Mouse (Mus musculus): ENCODE measurements at regions not wholly inside any gene's neighbourhood (a gene's known extent, or its start where the extent isn't known, plus 50 kb on each side); places are given as distances from the start of the nearest gene placed in this dataset.
A peak's percentile ranks its signal among the peaks of the same experiment; 100 is the strongest.

- Histone ChIP-seq H3K4me3 (ENCODE audit: low read depth, low read length) (no peak overlapping the region), H3K36me3 (ENCODE audit: control insufficient read depth, insufficient read depth, low read length) (no peaks in the 10 kb centered on the region), H3K4me1 (ENCODE audit: control insufficient read depth, insufficient read depth, low read length) (no peaks in the 10 kb centered on the region), H3K9me3 (replicated peaks; ENCODE audit: control insufficient read depth, low read length) (no peaks in the 10 kb centered on the region), H3K9ac (ENCODE audit: low read length) (no peak overlapping the region), H3K27ac (ENCODE audit: low read depth, low read length) (no peak overlapping the region), H3K4me2 (ENCODE audit: low read length) (no peak overlapping the region), H3K27me3 (replicated peaks; ENCODE audit: control insufficient read depth, insufficient read depth, low read length) (no peaks in the 10 kb centered on the region)
- 82% methylated on average over 1 of the region's 1 CpGs for WGBS
- DNase-seq (ENCODE audit: low spot score) (peak; percentile 19), ATAC-seq (no peak)
Measured at GRCm38 (mm10) chr12:13144739-13145138, 104.3 kb downstream of the Ddx1 start.

GRCm38 (mm10) chr12:13140636-13141035 is 108.4 kb downstream of the Ddx1 start:
- H3K9ac ChIP-seq (ENCODE audit: low read length): no peak overlapping the region
- no peaks in the 10 kb centered on the region for H3K36me3 ChIP-seq (ENCODE audit: control insufficient read depth, insufficient read depth, low read length)
- no peaks in the 10 kb centered on the region for H3K9me3 ChIP-seq (replicated peaks; ENCODE audit: control insufficient read depth, low read length)
- 94% methylated on average over 6 of the region's 6 CpGs for WGBS
- H3K27ac ChIP-seq (ENCODE audit: low read depth, low read length): no peak overlapping the region
- DNase-seq (ENCODE audit: low spot score): no peak
- no peak for ATAC-seq
- H3K4me1 ChIP-seq (ENCODE audit: control insufficient read depth, insufficient read depth, low read length): no peaks in the 10 kb centered on the region
- no peak overlapping the region for H3K4me3 ChIP-seq (ENCODE audit: low read depth, low read length)
- no peaks in the 10 kb centered on the region for H3K27me3 ChIP-seq (replicated peaks; ENCODE audit: control insufficient read depth, insufficient read depth, low read length)
- no peak overlapping the region for H3K4me2 ChIP-seq (ENCODE audit: low read length)

- no peak for DNase-seq (ENCODE audit: low spot score)
- no peaks in the 10 kb centered on the region for H3K9me3 ChIP-seq (replicated peaks; ENCODE audit: control insufficient read depth, low read length)
- no peaks in the 10 kb centered on the region for H3K27me3 ChIP-seq (replicated peaks; ENCODE audit: control insufficient read depth, insufficient read depth, low read length)
- H3K4me1 ChIP-seq (ENCODE audit: control insufficient read depth, insufficient read depth, low read length): no peaks in the 10 kb centered on the region
- no peaks in the 10 kb centered on the region for H3K36me3 ChIP-seq (ENCODE audit: control insufficient read depth, insufficient read depth, low read length)
- WGBS: 80% methylated on average over 5 of the region's 5 CpGs
- ATAC-seq: no peak
- no peak overlapping the region for H3K4me3 ChIP-seq (ENCODE audit: low read depth, low read length)
- no peak overlapping the region for H3K4me2 ChIP-seq (ENCODE audit: low read length)
- H3K9ac ChIP-seq (ENCODE audit: low read length): no peak overlapping the region
- no peak overlapping the region for H3K27ac ChIP-seq (ENCODE audit: low read depth, low read length)
Measured at GRCm38 (mm10) chr12:13139189-13139588, 109.8 kb downstream of the Ddx1 start.

GRCm38 (mm10) chr12:13134168-13134567 is 114.8 kb downstream of the Ddx1 start:
- H3K9ac ChIP-seq (ENCODE audit: low read length): no peak overlapping the region
- no peaks in the 10 kb centered on the region for H3K36me3 ChIP-seq (ENCODE audit: control insufficient read depth, insufficient read depth, low read length)
- H3K4me1 ChIP-seq (ENCODE audit: control insufficient read depth, insufficient read depth, low read length): no peaks in the 10 kb centered on the region
- no peaks in the 10 kb centered on the region for H3K27me3 ChIP-seq (replicated peaks; ENCODE audit: control insufficient read depth, insufficient read depth, low read length)
- ATAC-seq (no peak), DNase-seq (ENCODE audit: low spot score) (no peak)
- H3K27ac ChIP-seq (ENCODE audit: low read depth, low read length): no peak overlapping the region
- no peaks in the 10 kb centered on the region for H3K9me3 ChIP-seq (replicated peaks; ENCODE audit: control insufficient read depth, low read length)
- no peak overlapping the region for H3K4me2 ChIP-seq (ENCODE audit: low read length)
- WGBS: 95% methylated on average over 9 of the region's 10 CpGs
- no peak overlapping the region for H3K4me3 ChIP-seq (ENCODE audit: low read depth, low read length)

GRCm38 (mm10) chr12:13129677-13130082 is 119.3 kb downstream of the Ddx1 start:
- no peak overlapping the region for H3K4me2 ChIP-seq (ENCODE audit: low read length)
- no peaks in the 10 kb centered on the region for H3K9me3 ChIP-seq (replicated peaks; ENCODE audit: control insufficient read depth, low read length)
- WGBS: 82% methylated on average over 8 of the region's 8 CpGs
- H3K27ac ChIP-seq (ENCODE audit: low read depth, low read length): no peak overlapping the region
- no peaks in the 10 kb centered on the region for H3K36me3 ChIP-seq (ENCODE audit: control insufficient read depth, insufficient read depth, low read length)
- no peaks in the 10 kb centered on the region for H3K27me3 ChIP-seq (replicated peaks; ENCODE audit: control insufficient read depth, insufficient read depth, low read length)
- ATAC-seq (no peak), DNase-seq (ENCODE audit: low spot score) (no peak)
- no peak overlapping the region for H3K9ac ChIP-seq (ENCODE audit: low read length)
- no peak overlapping the region for H3K4me3 ChIP-seq (ENCODE audit: low read depth, low read length)
- no peaks in the 10 kb centered on the region for H3K4me1 ChIP-seq (ENCODE audit: control insufficient read depth, insufficient read depth, low read length)

- Histone ChIP-seq H3K36me3 (ENCODE audit: control insufficient read depth, insufficient read depth, low read length) (no peaks in the 10 kb centered on the region), H3K27me3 (replicated peaks; ENCODE audit: control insufficient read depth, insufficient read depth, low read length) (no peaks in the 10 kb centered on the region), H3K9ac (ENCODE audit: low read length) (no peak overlapping the region), H3K9me3 (replicated peaks; ENCODE audit: control insufficient read depth, low read length) (no peaks in the 10 kb centered on the region), H3K4me1 (ENCODE audit: control insufficient read depth, insufficient read depth, low read length) (no peaks in the 10 kb centered on the region), H3K4me2 (ENCODE audit: low read length) (no peak overlapping the region), H3K4me3 (ENCODE audit: low read depth, low read length) (no peak overlapping the region), H3K27ac (ENCODE audit: low read depth, low read length) (no peak overlapping the region)
- ATAC-seq (0 out of 2 replicates have a peak, but pooled peaks have one; percentile 29), DNase-seq (ENCODE audit: low spot score) (no peak)
- WGBS: 81% methylated on average over 11 of the region's 11 CpGs
Measured at GRCm38 (mm10) chr12:13127407-13127806, 121.6 kb downstream of the Ddx1 start.

GRCm38 (mm10) chr12:13125054-13125453 is 124.0 kb downstream of the Ddx1 start:
- ATAC-seq (no peak), DNase-seq (ENCODE audit: low spot score) (no peak)
- no peak overlapping the region for H3K4me2 ChIP-seq (ENCODE audit: low read length)
- no peaks in the 10 kb centered on the region for H3K36me3 ChIP-seq (ENCODE audit: control insufficient read depth, insufficient read depth, low read length)
- H3K9me3 ChIP-seq (replicated peaks; ENCODE audit: control insufficient read depth, low read length): no peaks in the 10 kb centered on the region
- no peak overlapping the region for H3K27ac ChIP-seq (ENCODE audit: low read depth, low read length)
- no peak overlapping the region for H3K4me3 ChIP-seq (ENCODE audit: low read depth, low read length)
- no peaks in the 10 kb centered on the region for H3K27me3 ChIP-seq (replicated peaks; ENCODE audit: control insufficient read depth, insufficient read depth, low read length)
- H3K9ac ChIP-seq (ENCODE audit: low read length): no peak overlapping the region
- WGBS: 97% methylated on average over 1 of the region's 1 CpGs
- H3K4me1 ChIP-seq (ENCODE audit: control insufficient read depth, insufficient read depth, low read length): no peaks in the 10 kb centered on the region

- no peaks in the 10 kb centered on the region for H3K27me3 ChIP-seq (replicated peaks; ENCODE audit: control insufficient read depth, insufficient read depth, low read length)
- WGBS: 56% methylated on average over 9 of the region's 9 CpGs
- H3K9me3 ChIP-seq (replicated peaks; ENCODE audit: control insufficient read depth, low read length): no peaks in the 10 kb centered on the region
- H3K4me1 ChIP-seq (ENCODE audit: control insufficient read depth, insufficient read depth, low read length): no peaks in the 10 kb centered on the region
- no peak overlapping the region for H3K4me3 ChIP-seq (ENCODE audit: low read depth, low read length)
- no peak overlapping the region for H3K9ac ChIP-seq (ENCODE audit: low read length)
- ATAC-seq: 0 out of 2 replicates have a peak, but pooled peaks have one; percentile 34
- no peaks in the 10 kb centered on the region for H3K36me3 ChIP-seq (ENCODE audit: control insufficient read depth, insufficient read depth, low read length)
- no peak overlapping the region for H3K4me2 ChIP-seq (ENCODE audit: low read length)
- H3K27ac ChIP-seq (ENCODE audit: low read depth, low read length): no peak overlapping the region
- no peak for DNase-seq (ENCODE audit: low spot score)
Measured at GRCm38 (mm10) chr12:13122282-13122681, 126.7 kb downstream of the Ddx1 start.

GRCm38 (mm10) chr12:13120581-13120980 is 128.4 kb downstream of the Ddx1 start:
- H3K9ac ChIP-seq (ENCODE audit: low read length): no peak overlapping the region
- H3K4me3 ChIP-seq (ENCODE audit: low read depth, low read length): no peak overlapping the region
- no peaks in the 10 kb centered on the region for H3K4me1 ChIP-seq (ENCODE audit: control insufficient read depth, insufficient read depth, low read length)
- DNase-seq (ENCODE audit: low spot score) (no peak), ATAC-seq (no peak)
- no peak overlapping the region for H3K27ac ChIP-seq (ENCODE audit: low read depth, low read length)
- no peaks in the 10 kb centered on the region for H3K27me3 ChIP-seq (replicated peaks; ENCODE audit: control insufficient read depth, insufficient read depth, low read length)
- H3K9me3 ChIP-seq (replicated peaks; ENCODE audit: control insufficient read depth, low read length): no peaks in the 10 kb centered on the region
- H3K36me3 ChIP-seq (ENCODE audit: control insufficient read depth, insufficient read depth, low read length): no peaks in the 10 kb centered on the region
- no peak overlapping the region for H3K4me2 ChIP-seq (ENCODE audit: low read length)
- WGBS: 70% methylated on average over 7 of the region's 7 CpGs

Measured in forebrain, embryonic 14.5 days (tissue).